Mouse (Mus musculus) left cerebral cortex, postnatal 36 days (tissue): Measurements from ENCODE around the gene Mrpl28. TPM values are rescaled to one million over a fixed set of nuclear protein-coding genes. Genes with fewer than 3 reads are reported as not detected.
"Not testable (repeated sequence)": the region's sequence is repeated elsewhere in the genome, so short reads cannot be mapped to it uniquely, and the experiment has no call there.

Source experiments
- DNase-seq, 2 experiments: peaks; one replicate each; pipeline ENCODE4 v3.0.0; 2021 to 2022; ENCODE audit warnings: low spot score in 2 of 2, mixed read lengths in 1 of 2
- intact Hi-C: fragments of 180-260 bp; cut with DNase I; formaldehyde crosslinking; loops from one replicate; pipeline ENCODE4 v1.15.1; 2025
- total RNA-seq, 2 experiments: library from RNA; stranded (reverse); gene quantifications; 2 replicates each; pipeline ENCODE4 v1.2.3; 2021

Gene Mrpl28
- 10 to 100 TPM; 60.5 to 70.3 TPM for total RNA-seq

DNA sequence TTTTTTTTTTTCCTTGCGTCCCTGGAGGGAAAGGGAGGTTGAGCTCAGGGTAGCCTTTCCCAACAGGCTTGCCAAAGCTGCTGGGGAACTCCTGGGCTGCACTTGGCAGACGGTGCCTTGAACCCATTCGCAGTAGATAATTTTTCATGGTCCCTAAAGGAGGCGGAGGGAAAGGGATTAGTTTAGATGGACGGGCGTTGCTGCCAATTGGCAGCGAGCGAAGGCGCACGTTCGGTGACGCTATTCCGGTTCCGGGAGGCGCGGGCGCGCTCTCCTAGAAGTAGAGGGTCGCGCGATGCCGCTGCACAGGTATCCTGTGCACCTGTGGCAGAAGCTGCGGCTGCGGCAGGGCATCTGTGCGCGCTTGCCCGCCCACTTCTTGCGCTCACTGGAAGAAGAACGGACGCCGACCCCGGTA is at the start of gene Mrpl28:
Gene Mrpl28, plus strand, starts transcription at position 234 of the 418 bp plus-strand sequence.
- intact Hi-C loops: no loop called here
- DNase-seq: peak; percentile 85 to 87

- intact Hi-C loops: no loop called here
- DNase-seq: peak; percentile 74 to 81
Measured at GRCm38 (mm10) chr17:26075246-26075645, 48.1 kb upstream of the Mrpl28 start.

GRCm38 (mm10) chr17:26078851-26079250 is 44.4 kb upstream of the Mrpl28 start:
- no peak for DNase-seq
- intact Hi-C loops: no loop called here

GRCm38 (mm10) chr17:26080867-26081266 is 42.4 kb upstream of the Mrpl28 start:
- intact Hi-C loops: no loop called here
- no peak for DNase-seq

DNA sequence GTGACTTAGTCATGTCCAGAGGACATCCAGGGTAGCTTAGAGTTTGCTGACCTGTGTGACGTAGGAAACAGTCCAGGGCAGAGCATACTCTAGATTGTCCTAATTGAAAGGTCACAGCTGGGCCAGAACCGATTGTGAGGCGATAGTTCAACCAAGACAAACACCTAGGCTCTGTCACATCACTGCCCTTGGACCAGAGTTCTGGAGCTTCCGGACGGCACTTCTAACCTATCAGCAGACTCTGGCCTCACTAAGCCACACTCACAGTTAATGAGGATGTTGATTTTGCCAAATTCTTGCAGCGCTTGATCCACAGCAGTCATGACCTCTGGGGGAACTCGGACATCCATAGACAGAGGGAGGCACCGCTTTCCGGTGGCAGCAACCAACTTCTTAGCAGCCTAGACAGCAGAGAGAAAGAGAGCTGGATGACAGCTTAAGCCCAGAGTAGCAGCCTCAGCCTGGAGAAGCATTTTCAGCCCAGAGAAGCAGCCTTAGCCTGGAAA is 36.2 kb upstream of the Mrpl28 start:
- no peak for DNase-seq
- intact Hi-C loops: no loop called here

- peak; percentile 86 to 90 for DNase-seq
- intact Hi-C loops: loop anchor here (1.0 to 10.0 kb wide), 3 partner anchors 49 to 205 kb away; partner anchors contain the start of gene Wfikkn1
Measured at GRCm38 (mm10) chr17:26089905-26090632, 33.2 kb upstream of the Mrpl28 start, which contains the start of gene Decr2. TSS of gene Decr2 (minus strand) at chr17:26090337.

- intact Hi-C loops: loop anchor here (10.0 kb wide), 1 partner anchor 210 kb away; the partner anchor contains the start of gene Wfikkn1
Measured at GRCm38 (mm10) chr17:26094531-26095110, 28.7 kb upstream of the Mrpl28 start.

GRCm38 (mm10) chr17:26095121-26095740 is 28.1 kb upstream of the Mrpl28 start, which contains the start of gene Nme4:
TSS of gene Nme4 (minus strand) at chr17:26095602.
- intact Hi-C loops: loop anchor here (10.0 kb wide), 1 partner anchor 210 kb away; the partner anchor contains the start of gene Wfikkn1
- DNase-seq: peak; percentile 68 to 75

More at GRCm38 (mm10) chr17:26094531-26095110, 28.7 kb upstream of the Mrpl28 start:
- no peak for DNase-seq

GRCm38 (mm10) chr17:26098461-26098860 is 24.8 kb upstream of the Mrpl28 start:
- intact Hi-C loops: loop anchor here (10.0 kb wide), 1 partner anchor 214 kb away; the partner anchor contains the start of gene Wfikkn1

DNA sequence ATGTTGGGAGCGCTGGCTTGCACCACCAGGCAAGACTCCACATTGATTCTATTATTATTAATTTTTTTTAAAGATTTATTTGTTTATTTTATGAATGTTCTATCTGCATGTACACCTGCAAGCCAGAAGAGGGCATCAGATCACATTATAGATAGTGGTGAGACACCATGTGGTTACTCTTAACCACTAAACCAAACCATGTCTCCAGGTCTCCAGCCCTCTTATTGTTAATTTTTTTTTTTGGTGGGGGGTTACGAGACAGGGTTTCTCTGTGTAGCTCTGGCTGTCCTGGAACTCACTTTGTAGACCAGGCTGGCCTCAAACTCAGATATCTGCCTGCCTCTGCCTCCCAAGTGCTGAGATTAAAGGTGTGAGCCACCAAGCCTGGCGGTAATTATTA is 24.0 kb upstream of the Mrpl28 start:
- not testable (repeated sequence) for DNase-seq
- intact Hi-C loops: loop anchor here (10.0 kb wide), 1 partner anchor 215 kb away; the partner anchor contains the start of gene Wfikkn1

More at GRCm38 (mm10) chr17:26098461-26098860, 24.8 kb upstream of the Mrpl28 start:
- DNase-seq: no peak

GRCm38 (mm10) chr17:26100166-26100565 is 23.1 kb upstream of the Mrpl28 start:
- no peak for DNase-seq
- intact Hi-C loops: no loop called here

DNA sequence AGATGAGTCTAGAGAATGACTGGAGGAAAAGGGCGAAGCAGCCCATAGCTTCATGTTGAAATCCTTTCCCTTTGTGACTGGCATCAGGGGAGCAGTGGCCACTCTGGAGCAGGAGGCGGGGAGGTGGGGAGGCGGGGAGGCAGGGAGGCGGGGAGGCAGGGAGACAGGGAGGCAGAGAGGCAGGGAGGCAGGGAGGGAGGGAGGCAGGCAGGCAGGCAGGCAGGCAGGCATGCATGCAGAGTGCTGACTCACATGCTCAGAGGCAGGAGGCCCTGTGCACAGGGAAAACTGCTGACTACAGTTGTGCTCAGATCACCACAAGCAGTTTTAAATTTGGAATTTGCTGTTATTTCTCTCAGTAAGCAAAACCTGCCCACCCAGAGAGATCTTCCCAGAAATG is 21.8 kb upstream of the Mrpl28 start:
- no peak for DNase-seq
- intact Hi-C loops: no loop called here

GRCm38 (mm10) chr17:26105619-26106018 is 17.7 kb upstream of the Mrpl28 start:
- intact Hi-C loops: no loop called here
- no peak for DNase-seq

DNA sequence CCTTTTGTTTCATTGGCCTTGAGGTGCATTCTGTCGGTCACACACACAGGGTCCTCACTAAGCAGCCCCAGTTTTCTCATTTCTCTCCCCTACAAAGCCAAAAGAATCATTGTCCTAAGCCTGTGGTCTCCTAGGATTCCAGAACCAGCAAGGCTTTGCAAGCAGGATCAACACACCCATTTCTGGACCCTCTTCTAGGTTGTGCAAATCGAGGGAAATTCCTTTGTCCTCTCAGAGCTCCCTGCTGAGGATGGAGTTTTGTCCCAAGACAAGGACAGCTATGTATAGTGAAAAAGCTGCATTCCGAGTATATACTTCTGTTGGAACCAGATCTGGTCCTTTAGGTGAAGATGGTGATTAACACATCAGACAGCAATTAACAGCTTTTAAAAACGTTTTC is 13.1 kb upstream of the Mrpl28 start:
- DNase-seq: no peak
- intact Hi-C loops: no loop called here

- no peak for DNase-seq
- intact Hi-C loops: no loop called here
Measured at GRCm38 (mm10) chr17:26111024-26111423, 12.3 kb upstream of the Mrpl28 start.

DNA sequence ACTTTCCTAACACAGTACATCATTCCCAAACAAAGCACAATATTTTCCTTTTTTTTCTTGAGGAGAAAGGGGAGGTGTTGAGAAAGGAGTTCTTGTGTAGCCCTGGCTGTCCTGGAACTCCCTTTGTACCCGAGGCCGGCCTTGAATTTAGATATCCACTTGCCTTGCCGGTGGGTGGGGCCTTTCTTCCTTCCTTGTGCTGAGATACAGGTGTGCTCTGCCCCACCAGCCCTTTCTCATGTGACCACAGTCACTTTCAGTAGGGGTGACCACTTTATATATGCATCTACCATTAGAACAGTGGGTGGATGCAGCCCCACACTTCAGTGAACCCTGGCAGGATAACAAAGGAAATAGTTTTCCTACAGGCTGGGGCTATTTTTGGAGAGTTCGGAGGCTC is 11.6 kb upstream of the Mrpl28 start:
- no peak for DNase-seq

GRCm38 (mm10) chr17:26112751-26113150 is 10.5 kb upstream of the Mrpl28 start:
- intact Hi-C loops: no loop called here

More for the DNA sequence above, 11.6 kb upstream of the Mrpl28 start:
- intact Hi-C loops: no loop called here

GRCm38 (mm10) chr17:26113181-26113948 is 9.9 kb upstream of the Mrpl28 start, which contains the start of gene Tmem8:
TSS of gene Tmem8 (plus strand) at chr17:26113299.
- intact Hi-C loops: no loop called here
- peak; percentile 67 to 76 for DNase-seq

More at GRCm38 (mm10) chr17:26112751-26113150, 10.5 kb upstream of the Mrpl28 start:
- no peak for DNase-seq

GRCm38 (mm10) chr17:26114061-26114460 is 9.2 kb upstream of the Mrpl28 start:
- intact Hi-C loops: no loop called here
- no peak for DNase-seq
